Mouse (Mus musculus) heart, embryonic 10.5 days (tissue): ENCODE measurements at regions not wholly inside any gene's neighbourhood (a gene's known extent, or its start where the extent isn't known, plus 50 kb on each side); places are given as distances from the start of the nearest gene placed in this dataset.
A peak's percentile ranks its signal among the peaks of the same experiment; 100 is the strongest.

Source experiments
- DNase-seq: peaks from one replicate; pipeline ENCODE4 v3.0.0-alpha.2; 2017; ENCODE audit warnings: low spot score
- H3K27ac ChIP-seq: fragments of 300-500 bp; sonication (generic); 2 replicates; pipeline ENCODE4 v1.5.1; 2016; ENCODE audit warnings: mild to moderate bottlenecking
- H3K27me3 ChIP-seq: fragments of 300-500 bp; sonication (generic); 2 replicates; pipeline ENCODE4 v1.6.1; 2016; ENCODE audit warnings: mild to moderate bottlenecking; ENCODE audit not compliant: poor library complexity, insufficient read depth, severe bottlenecking
- H3K36me3 ChIP-seq: fragments of 300-500 bp; sonication (generic); 2 replicates; pipeline ENCODE4 v1.6.1; 2016; ENCODE audit warnings: mild to moderate bottlenecking, moderate library complexity
- H3K4me1 ChIP-seq: fragments of 300-500 bp; sonication (generic); 2 replicates; pipeline ENCODE4 v1.6.1; 2016; ENCODE audit warnings: mild to moderate bottlenecking
- H3K4me3 ChIP-seq: fragments of 300-500 bp; sonication (generic); 2 replicates; pipeline ENCODE4 v1.5.1; 2016; ENCODE audit warnings: mild to moderate bottlenecking, moderate library complexity
- H3K9me3 ChIP-seq: fragments of 300-500 bp; sonication (generic); 2 replicates; pipeline ENCODE4 v1.6.1; 2016; ENCODE audit warnings: mild to moderate bottlenecking, moderate library complexity
- WGBS: fragments of 180-500 bp; shearing (Covaris S2); methylation state at CpG from one replicate; pipeline ENCODE4 v1.1.7; 2016; 5-methylcytosine and 5-hydroxymethylcytosine counted together

DNA sequence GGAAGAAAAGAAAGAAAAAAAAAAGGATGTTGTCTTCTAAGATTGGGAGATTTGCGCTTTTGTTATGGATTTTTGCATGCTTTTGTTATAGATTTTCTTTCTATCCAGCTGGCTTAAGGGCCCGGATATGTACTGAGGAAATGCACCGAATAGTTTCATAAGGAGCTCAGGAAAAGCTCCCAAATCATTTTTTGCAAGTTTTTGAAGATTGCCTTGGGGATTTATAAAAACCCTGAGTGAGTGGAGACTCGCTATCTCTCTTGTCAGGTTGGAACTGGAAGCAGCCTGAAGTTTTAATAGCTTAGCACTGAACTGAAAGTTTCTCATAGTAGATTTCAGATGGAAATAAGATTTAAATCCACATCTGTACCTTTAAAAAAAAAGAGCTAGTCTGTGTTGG lies 188.0 kb upstream of the Prickle1 start:
- no peaks in the 10 kb centered on the region for H3K36me3 ChIP-seq
- 90% methylated on average over 4 of the region's 4 CpGs for WGBS
- H3K9me3 ChIP-seq, result no peaks in the 10 kb centered on the region
- H3K27ac ChIP-seq, result no peak overlapping the region
- DNase-seq, result no peak
- no peaks in the 10 kb centered on the region for H3K27me3 ChIP-seq
- H3K4me1 ChIP-seq, result 0 out of 2 replicates have a peak, but pooled peaks cover 2% of the 10 kb centered on the region
- no peak overlapping the region for H3K4me3 ChIP-seq

DNA sequence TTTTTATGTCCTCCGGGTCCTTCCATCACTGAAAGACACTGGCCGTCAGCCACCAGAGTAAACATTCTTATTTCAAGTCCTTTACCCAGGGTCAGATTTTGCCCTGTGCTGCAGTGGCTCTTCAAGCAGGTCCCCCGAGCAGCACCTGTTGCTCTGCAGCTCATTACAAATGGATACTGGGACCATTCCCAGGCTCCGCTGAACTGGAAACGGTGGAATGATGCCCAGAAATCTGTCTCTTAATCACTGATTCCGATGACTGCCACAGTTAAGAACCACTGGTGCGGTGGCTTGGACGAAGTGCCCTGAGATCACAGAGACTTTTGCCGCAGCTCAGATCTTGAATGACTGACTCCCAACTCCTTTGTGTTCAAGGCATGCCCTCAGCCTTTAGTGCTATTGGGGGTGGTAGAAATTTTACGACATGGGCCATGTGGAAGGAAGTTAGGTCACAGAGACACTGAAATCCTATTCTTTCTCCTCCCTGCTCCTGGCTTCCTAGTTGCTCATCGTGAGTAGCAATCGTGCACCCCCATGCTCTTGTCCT lies 179.6 kb upstream of the Prickle1 start:
- H3K36me3 ChIP-seq, result no peaks in the 10 kb centered on the region
- H3K9me3 ChIP-seq, result no peaks in the 10 kb centered on the region
- peaks cover 2% of the 10 kb centered on the region; the same call in 1 of the 2 replicates for H3K4me1 ChIP-seq
- no peaks in the 10 kb centered on the region for H3K27me3 ChIP-seq
- H3K27ac ChIP-seq, result no peak overlapping the region
- no peak for DNase-seq
- H3K4me3 ChIP-seq, result no peak overlapping the region
- WGBS, result 88% methylated on average over 12 of the region's 12 CpGs

- no peaks in the 10 kb centered on the region; the same call in 1 of the 2 replicates for H3K4me1 ChIP-seq
- H3K4me3 ChIP-seq, result no peak overlapping the region
- no peaks in the 10 kb centered on the region for H3K27me3 ChIP-seq
- DNase-seq, result no peak
- no peaks in the 10 kb centered on the region for H3K36me3 ChIP-seq
- no peaks in the 10 kb centered on the region for H3K9me3 ChIP-seq
- 82% methylated on average over 4 of the region's 4 CpGs for WGBS
- no peak overlapping the region for H3K27ac ChIP-seq
Measured at GRCm38 (mm10) chr15:93774340-93774739, 178.6 kb upstream of the Prickle1 start.

GRCm38 (mm10) chr15:93766981-93767380 lies 171.3 kb upstream of the Prickle1 start:
- Histone ChIP-seq H3K36me3 (no peaks in the 10 kb centered on the region), H3K4me1 (peaks cover 4% of the 10 kb centered on the region), H3K9me3 (no peaks in the 10 kb centered on the region), H3K27me3 (no peaks in the 10 kb centered on the region), H3K4me3 (no peak overlapping the region), H3K27ac (no peak overlapping the region)
- WGBS, result 70% methylated on average over 3 of the region's 3 CpGs
- no peak for DNase-seq

DNA sequence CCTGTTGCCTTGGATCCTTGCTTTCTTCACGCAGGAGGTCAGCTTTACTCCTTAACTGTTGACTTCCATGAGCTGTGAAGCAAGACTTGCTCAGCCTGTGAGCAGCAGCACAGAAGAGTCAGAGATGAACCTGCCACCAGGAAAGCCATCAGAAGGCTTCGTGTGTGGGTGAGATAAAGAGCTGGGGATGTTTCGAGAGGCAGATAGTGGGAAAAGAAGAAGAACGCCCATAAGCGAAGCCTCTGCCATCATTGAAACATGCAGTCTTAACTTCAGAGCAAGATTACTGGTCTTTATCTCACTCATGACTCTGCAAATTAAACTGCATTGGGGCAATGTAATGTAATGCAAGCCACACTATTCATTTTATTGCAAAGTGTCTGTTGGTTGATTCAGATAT lies 167.4 kb upstream of the Prickle1 start:
- H3K4me3 ChIP-seq, result no peak overlapping the region
- no peak overlapping the region for H3K27ac ChIP-seq
- peaks cover 4% of the 10 kb centered on the region for H3K4me1 ChIP-seq
- no peaks in the 10 kb centered on the region for H3K36me3 ChIP-seq
- no peaks in the 10 kb centered on the region for H3K27me3 ChIP-seq
- no peaks in the 10 kb centered on the region for H3K9me3 ChIP-seq
- whole genome bisulfite sequencing, result 58% methylated on average over 5 of the region's 5 CpGs
- DNase-seq, result no peak

GRCm38 (mm10) chr15:93758204-93758836 lies 162.6 kb upstream of the Prickle1 start:
- Histone ChIP-seq H3K36me3 (no peaks in the 10 kb centered on the region), H3K4me1 (0 out of 2 replicates have a peak, but pooled peaks cover 4% of the 10 kb centered on the region), H3K4me3 (no peak overlapping the region), H3K9me3 (no peaks in the 10 kb centered on the region), H3K27ac (no peak overlapping the region), H3K27me3 (no peaks in the 10 kb centered on the region)
- 77% methylated on average over 8 of the region's 8 CpGs for WGBS
- DNase-seq, result no peak

DNA sequence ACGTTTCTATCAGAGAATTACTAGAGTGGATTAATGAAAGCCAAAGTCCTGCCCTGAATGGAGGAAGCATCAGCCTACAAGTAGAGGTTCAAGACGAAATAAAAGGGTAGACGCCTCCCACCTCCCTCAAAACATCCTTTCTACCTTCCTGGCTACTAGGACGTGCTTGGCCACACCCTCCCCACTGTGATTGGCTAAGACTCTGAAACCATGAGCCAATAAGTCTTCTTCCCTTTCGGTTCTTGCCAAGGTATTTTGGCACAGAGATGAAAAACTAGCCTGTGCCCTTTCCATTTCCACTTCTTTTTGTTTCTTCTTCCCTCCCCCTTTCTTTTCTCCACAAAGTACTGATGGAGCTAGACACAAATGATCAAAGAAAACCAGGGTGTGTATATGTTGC lies 160.3 kb upstream of the Prickle1 start:
- DNase-seq, result no peak
- 73% methylated on average over 5 of the region's 5 CpGs for WGBS
- Histone ChIP-seq H3K27ac (no peak overlapping the region), H3K36me3 (no peaks in the 10 kb centered on the region), H3K9me3 (no peaks in the 10 kb centered on the region), H3K4me3 (no peak overlapping the region), H3K27me3 (no peaks in the 10 kb centered on the region), H3K4me1 (peaks cover 4% of the 10 kb centered on the region)

DNA sequence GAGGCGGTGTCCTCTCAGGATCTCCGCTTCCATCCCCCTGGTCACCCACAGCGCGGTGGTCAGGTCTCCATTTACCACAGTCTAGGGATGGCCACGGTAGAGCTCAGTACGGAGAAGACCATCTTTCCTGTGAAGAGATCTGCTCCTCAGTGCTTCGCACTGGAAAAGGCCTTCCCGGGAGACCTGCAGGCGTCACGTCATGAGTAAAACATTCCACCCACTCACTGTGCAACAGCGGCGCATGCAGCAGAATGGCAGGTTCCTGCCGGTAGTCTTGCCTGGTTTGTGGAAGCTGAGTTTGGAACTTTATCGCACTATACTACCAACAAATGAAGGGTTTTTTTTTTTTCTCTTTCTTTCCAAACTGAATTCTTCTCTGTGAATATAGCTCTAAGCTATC lies 156.1 kb upstream of the Prickle1 start:
- no peaks in the 10 kb centered on the region for H3K36me3 ChIP-seq
- no peak for DNase-seq
- peaks cover 4% of the 10 kb centered on the region; the same call in 1 of the 2 replicates for H3K9me3 ChIP-seq
- H3K4me1 ChIP-seq, result peaks cover 8% of the 10 kb centered on the region
- 57% methylated on average over 14 of the region's 14 CpGs for WGBS
- H3K27me3 ChIP-seq, result no peaks in the 10 kb centered on the region
- H3K27ac ChIP-seq, result peak overlapping the region; percentile 59
- H3K4me3 ChIP-seq, result no peak overlapping the region

GRCm38 (mm10) chr15:93750953-93751352 lies 155.3 kb upstream of the Prickle1 start:
- Histone ChIP-seq H3K27me3 (no peaks in the 10 kb centered on the region), H3K4me3 (no peak overlapping the region), H3K27ac (no peak overlapping the region), H3K4me1 (peaks cover 8% of the 10 kb centered on the region), H3K36me3 (no peaks in the 10 kb centered on the region), H3K9me3 (peaks cover 4% of the 10 kb centered on the region; the same call in 1 of the 2 replicates)
- 14% methylated on average over 8 of the region's 8 CpGs for WGBS
- DNase-seq, result no peak

GRCm38 (mm10) chr15:93744191-93744945 lies 148.7 kb upstream of the Prickle1 start:
- Histone ChIP-seq H3K4me3 (no peak overlapping the region), H3K27ac (peak overlapping the region; percentile 67), H3K27me3 (no peaks in the 10 kb centered on the region), H3K36me3 (no peaks in the 10 kb centered on the region), H3K4me1 (peaks cover 24% of the 10 kb centered on the region), H3K9me3 (peaks cover 4% of the 10 kb centered on the region; the same call in 1 of the 2 replicates)
- peak; percentile 86 for DNase-seq
- WGBS, result 10% methylated on average over 12 of the region's 12 CpGs

- H3K4me3 ChIP-seq, result no peak overlapping the region
- no peaks in the 10 kb centered on the region for H3K27me3 ChIP-seq
- 0 out of 2 replicates have a peak, but pooled peaks cover 6% of the 10 kb centered on the region for H3K4me1 ChIP-seq
- no peaks in the 10 kb centered on the region for H3K9me3 ChIP-seq
- no peaks in the 10 kb centered on the region for H3K36me3 ChIP-seq
- H3K27ac ChIP-seq, result no peak overlapping the region
- 86% methylated on average over 18 of the region's 18 CpGs for WGBS
- no peak for DNase-seq
Measured at GRCm38 (mm10) chr15:93733731-93734510, 138.2 kb upstream of the Prickle1 start.

DNA sequence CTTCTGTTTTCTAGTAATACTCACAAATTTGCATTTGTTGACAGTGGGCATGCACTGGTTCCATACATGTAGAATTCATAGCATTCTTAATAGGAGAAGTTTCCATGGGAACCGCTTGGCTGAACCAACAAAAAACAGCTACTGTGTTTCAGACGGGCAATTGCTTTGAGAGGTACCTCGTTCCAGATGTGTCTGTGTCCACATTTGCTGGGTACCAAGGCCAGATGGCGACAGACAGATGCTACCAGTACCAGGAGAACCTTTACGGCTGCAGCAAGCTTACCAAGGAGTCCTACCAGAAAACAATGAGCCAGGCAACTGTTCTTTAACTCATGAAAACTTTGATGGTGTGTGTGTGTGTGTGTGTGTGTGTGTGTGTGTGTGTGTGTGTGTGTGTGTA lies 137.1 kb upstream of the Prickle1 start:
- Histone ChIP-seq H3K36me3 (no peaks in the 10 kb centered on the region), H3K4me1 (0 out of 2 replicates have a peak, but pooled peaks cover 6% of the 10 kb centered on the region), H3K9me3 (no peaks in the 10 kb centered on the region), H3K27ac (no peak overlapping the region), H3K4me3 (no peak overlapping the region), H3K27me3 (no peaks in the 10 kb centered on the region)
- DNase-seq, result no peak
- WGBS, result 89% methylated on average over 5 of the region's 5 CpGs
